Mouse (Mus musculus): ENCODE results near the gene Map4k3. TPM values are rescaled to one million over a fixed set of nuclear protein-coding genes. Genes with fewer than 3 reads are reported as not detected.

Gene Map4k3
- polyA plus RNA-seq, 1 experiment from 2014 or later = 36.4 TPM

DNA sequence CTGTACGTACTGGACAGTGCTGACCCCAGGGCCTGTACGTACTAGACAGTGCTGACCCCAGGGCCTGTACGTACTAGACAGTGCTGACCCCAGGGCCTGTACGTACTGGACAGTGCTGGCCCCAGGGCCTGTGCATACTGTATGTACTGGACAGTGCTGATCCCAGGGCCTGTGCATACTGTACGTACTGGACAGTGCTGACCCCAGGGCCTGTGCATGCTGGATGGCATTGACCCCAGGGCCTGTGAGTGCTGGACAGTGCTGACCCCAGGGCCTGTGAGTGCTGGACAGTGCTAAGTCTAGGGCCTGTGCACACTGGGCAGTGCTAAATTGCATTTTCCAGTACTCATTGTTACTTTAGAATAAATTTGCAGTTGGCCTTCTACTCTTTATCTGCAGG is 31.3 kb downstream of the Map4k3 start:
- peak; percentile 23; the same call in 1 of the 2 replicates for ATAC-seq (ENCODE audit: low FRiP score)
- no peak overlapping the region for H3K4me3 ChIP-seq
- H3K4me1 ChIP-seq = peaks cover 34% of the 10 kb centered on the region
- H3K36me3 ChIP-seq = no peaks in the 10 kb centered on the region
- H3K9me3 ChIP-seq (replicated peaks) = no peaks in the 10 kb centered on the region
- no peak overlapping the region for H3K4me2 ChIP-seq (replicated peaks)
- no peak overlapping the region for H3K9ac ChIP-seq
- whole genome bisulfite sequencing = 94% methylated on average over 5 of the region's 5 CpGs
- peak overlapping the region; percentile 17; the same call in 1 of the 2 replicates for H3K27ac ChIP-seq
- H3K27me3 ChIP-seq = no peaks in the 10 kb centered on the region

DNA sequence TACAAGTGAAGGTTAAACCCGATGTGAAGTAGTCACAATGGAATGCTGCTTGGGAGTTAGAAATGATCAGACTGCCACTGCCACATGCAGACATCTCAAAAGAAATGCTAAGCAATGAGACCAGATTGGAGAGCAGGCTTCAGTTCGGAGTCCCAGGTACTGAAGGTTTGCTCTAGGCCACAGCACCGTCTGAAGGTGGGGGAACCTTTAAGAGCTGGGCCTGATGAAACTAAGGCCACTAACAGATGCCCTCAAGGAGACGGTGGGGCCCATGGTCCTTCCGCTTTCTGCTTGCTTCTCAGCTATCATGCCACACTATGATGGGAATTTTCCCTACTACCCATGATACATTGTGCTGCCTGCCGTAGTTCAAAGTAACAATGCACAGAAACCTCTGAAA is 32.1 kb downstream of the Map4k3 start:
- no peak overlapping the region for H3K9ac ChIP-seq
- no peaks in the 10 kb centered on the region for H3K36me3 ChIP-seq
- no peak overlapping the region for H3K27ac ChIP-seq
- H3K4me1 ChIP-seq = peaks cover 30% of the 10 kb centered on the region
- H3K27me3 ChIP-seq = no peaks in the 10 kb centered on the region
- ATAC-seq (ENCODE audit: low FRiP score) = no peak
- H3K4me2 ChIP-seq (replicated peaks) = no peak overlapping the region
- WGBS = 95% methylated on average over 6 of the region's 6 CpGs
- no peaks in the 10 kb centered on the region for H3K9me3 ChIP-seq (replicated peaks)
- no peak overlapping the region for H3K4me3 ChIP-seq

DNA sequence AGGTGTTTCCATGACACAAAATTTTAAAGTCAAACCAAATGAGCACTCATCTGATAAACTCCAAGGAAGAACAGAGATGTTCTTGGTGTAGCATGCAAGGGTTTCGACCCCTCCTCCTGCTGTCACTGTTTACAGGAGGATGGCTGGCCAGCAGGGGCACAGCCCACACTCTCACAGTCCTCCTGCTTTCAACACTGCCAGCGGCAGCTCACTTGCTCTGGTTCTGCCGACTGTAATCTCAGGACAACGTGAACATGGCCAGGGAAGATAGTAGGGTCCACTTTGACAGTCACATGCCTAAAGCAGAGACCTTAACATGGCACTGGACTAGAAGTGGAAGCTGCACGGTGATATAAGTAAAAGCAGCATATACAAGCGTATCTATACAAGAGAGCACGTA is 34.6 kb downstream of the Map4k3 start:
- Histone ChIP-seq H3K4me3 (no peak overlapping the region), H3K27me3 (no peaks in the 10 kb centered on the region), H3K27ac (no peak overlapping the region), H3K4me1 (peaks cover 25% of the 10 kb centered on the region), H3K4me2 (replicated peaks) (no peak overlapping the region), H3K9ac (no peak overlapping the region), H3K9me3 (replicated peaks) (no peaks in the 10 kb centered on the region), H3K36me3 (no peaks in the 10 kb centered on the region)
- WGBS = 56% methylated on average over 7 of the region's 7 CpGs
- ATAC-seq (ENCODE audit: low FRiP score) = no peak

DNA sequence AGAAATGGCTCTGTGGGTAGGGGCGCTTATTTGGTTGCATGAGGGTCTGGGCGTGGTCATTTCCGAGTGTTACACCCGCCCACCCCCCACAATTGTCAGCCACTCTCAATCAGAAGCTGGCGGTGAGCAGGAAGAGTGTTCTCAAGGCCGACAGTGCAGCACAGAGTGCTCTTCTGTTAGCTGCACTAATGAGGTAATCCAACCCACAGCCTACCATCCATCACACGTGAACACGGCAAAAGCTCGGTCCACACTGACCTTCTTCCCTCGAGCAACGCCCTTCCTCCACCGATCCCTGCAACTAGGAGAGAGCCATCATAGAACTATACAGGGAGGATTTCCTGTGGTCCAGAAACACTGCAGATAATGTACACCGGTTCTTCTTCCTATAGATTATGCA is 36.1 kb downstream of the Map4k3 start:
- H3K4me3 ChIP-seq = no peak overlapping the region
- 83% methylated on average over 13 of the region's 13 CpGs for WGBS
- no peak for ATAC-seq (ENCODE audit: low FRiP score)

DNA sequence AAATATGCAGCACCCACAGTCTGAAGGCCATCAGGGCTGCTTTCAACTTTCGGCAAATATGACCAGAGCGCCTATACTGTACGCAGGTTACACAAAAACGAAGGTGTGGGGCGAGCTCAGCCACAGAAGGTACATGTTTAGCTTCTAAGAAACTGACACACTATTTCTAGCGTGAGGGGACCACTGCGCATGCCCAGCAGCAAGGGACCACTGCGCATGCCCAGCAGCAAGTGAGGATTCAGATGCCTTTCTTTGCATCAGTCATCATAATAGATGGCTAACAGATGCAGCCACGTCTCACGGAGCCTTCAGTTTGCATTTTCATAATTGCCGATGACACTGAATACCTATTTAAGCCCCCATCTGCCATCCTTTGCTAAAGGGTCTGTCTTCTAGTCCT is 39.6 kb downstream of the Map4k3 start:
- ATAC-seq (ENCODE audit: low FRiP score) = no peak
- 83% methylated on average over 11 of the region's 11 CpGs for WGBS
- no peaks in the 10 kb centered on the region for H3K9me3 ChIP-seq (replicated peaks)
- no peaks in the 10 kb centered on the region for H3K27me3 ChIP-seq
- H3K4me3 ChIP-seq = no peak overlapping the region
- peaks cover 13% of the 10 kb centered on the region for H3K4me1 ChIP-seq
- H3K36me3 ChIP-seq = no peaks in the 10 kb centered on the region
- no peak overlapping the region for H3K4me2 ChIP-seq (replicated peaks)
- no peak overlapping the region for H3K9ac ChIP-seq
- H3K27ac ChIP-seq = no peak overlapping the region

More for the DNA sequence above, 36.1 kb downstream of the Map4k3 start:
- H3K27me3 ChIP-seq = no peaks in the 10 kb centered on the region
- H3K9me3 ChIP-seq (replicated peaks) = no peaks in the 10 kb centered on the region
- H3K4me2 ChIP-seq (replicated peaks) = no peak overlapping the region
- no peak overlapping the region for H3K9ac ChIP-seq
- no peak overlapping the region for H3K27ac ChIP-seq
- H3K36me3 ChIP-seq = no peaks in the 10 kb centered on the region
- H3K4me1 ChIP-seq = peaks cover 13% of the 10 kb centered on the region

DNA sequence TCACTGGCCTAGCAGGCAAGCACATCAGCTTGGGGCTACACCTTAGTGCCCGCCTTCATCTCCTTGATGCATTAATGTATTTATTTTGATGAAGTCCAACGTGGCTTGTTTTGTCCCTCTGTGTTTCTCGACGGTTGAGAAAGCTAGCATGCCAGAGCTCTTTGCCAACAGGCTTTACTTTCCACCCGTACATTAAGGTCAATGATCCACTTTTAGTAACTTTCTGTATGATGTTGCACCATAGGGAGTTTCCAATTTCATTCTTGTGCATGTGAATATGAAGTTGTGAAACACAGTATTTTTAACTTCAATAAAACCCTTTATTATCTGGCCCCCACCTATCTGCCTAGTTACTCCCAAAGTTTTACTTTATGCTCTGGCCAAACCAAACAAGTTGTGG is 42.2 kb downstream of the Map4k3 start:
- no peak overlapping the region for H3K4me2 ChIP-seq (replicated peaks)
- H3K4me3 ChIP-seq = no peak overlapping the region
- no peaks in the 10 kb centered on the region for H3K9me3 ChIP-seq (replicated peaks)
- peaks cover 5% of the 10 kb centered on the region for H3K4me1 ChIP-seq
- H3K27ac ChIP-seq = no peak overlapping the region
- ATAC-seq (ENCODE audit: low FRiP score) = no peak
- no peaks in the 10 kb centered on the region for H3K36me3 ChIP-seq
- no peak overlapping the region for H3K9ac ChIP-seq
- 85% methylated on average over 5 of the region's 5 CpGs for WGBS
- no peaks in the 10 kb centered on the region for H3K27me3 ChIP-seq

DNA sequence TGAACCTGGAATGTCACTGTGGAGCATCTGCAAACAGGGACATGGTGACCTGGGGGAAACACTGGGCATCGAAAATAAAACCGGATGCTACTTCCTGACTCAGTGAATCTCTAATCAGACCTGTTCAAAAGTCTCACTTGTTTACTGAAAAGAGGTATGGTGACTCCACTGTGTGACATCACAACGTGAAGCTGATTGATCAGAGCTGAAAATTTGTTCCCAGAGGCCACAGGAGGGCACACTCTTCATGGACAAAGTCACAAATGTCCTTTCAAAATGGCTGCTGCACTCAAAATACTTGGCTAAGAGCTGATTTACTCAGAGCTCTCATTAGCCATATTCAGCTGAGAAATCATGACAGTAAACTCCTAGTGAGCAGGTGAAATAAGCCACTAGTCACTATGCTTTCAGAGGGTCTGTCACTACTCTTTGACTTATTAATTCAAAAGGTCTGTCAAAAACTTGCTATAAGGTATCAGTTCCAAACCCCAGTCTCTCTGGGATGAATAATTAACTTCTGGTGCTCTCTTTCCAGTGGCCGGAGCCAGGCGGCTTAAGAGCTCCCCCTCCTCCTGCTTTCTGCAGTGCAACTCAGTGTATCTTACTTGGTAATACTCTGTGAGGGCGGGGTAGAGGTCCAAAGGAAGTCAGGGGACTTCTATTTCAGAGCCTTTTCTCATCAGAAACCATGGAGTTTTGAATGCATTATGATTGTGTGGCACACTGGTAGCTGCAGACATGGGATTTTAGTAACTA is 44.3 kb downstream of the Map4k3 start:
- H3K27ac ChIP-seq = peak overlapping the region; percentile 23
- no peaks in the 10 kb centered on the region for H3K27me3 ChIP-seq
- WGBS = 52% methylated on average over 6 of the region's 6 CpGs
- H3K9ac ChIP-seq = no peak overlapping the region
- ATAC-seq (ENCODE audit: low FRiP score) = no peak
- no peak overlapping the region for H3K4me3 ChIP-seq
- peaks cover 5% of the 10 kb centered on the region for H3K4me1 ChIP-seq
- H3K36me3 ChIP-seq = no peaks in the 10 kb centered on the region
- H3K9me3 ChIP-seq (replicated peaks) = no peaks in the 10 kb centered on the region
- H3K4me2 ChIP-seq (replicated peaks) = no peak overlapping the region

DNA sequence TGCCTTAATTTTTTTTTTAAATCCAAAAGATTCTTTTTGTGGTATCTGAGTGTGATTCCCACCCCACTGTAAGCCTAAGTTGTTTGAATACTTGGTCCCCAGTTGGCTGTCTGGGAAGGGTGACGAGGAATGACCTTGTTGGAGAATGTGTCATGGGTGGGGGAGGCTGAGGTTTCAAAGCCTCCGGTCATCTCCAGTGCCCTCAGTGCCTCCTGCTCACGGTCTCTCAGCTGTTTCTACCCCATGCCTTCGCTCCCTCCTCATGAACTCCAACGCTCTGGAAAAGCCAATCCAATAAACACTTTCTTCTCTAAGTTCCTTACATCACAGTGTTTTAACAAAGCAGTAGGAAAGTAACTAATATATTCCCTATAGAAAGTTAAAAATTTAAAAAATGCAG is 45.2 kb downstream of the Map4k3 start:
- no peaks in the 10 kb centered on the region for H3K27me3 ChIP-seq
- peaks cover 5% of the 10 kb centered on the region; the same call in 1 of the 2 replicates for H3K4me1 ChIP-seq
- 72% methylated on average over 5 of the region's 5 CpGs for WGBS
- H3K4me3 ChIP-seq = no peak overlapping the region
- no peak overlapping the region for H3K9ac ChIP-seq
- no peak for ATAC-seq (ENCODE audit: low FRiP score)
- no peak overlapping the region for H3K27ac ChIP-seq
- H3K9me3 ChIP-seq (replicated peaks) = no peaks in the 10 kb centered on the region
- no peaks in the 10 kb centered on the region for H3K36me3 ChIP-seq
- no peak overlapping the region for H3K4me2 ChIP-seq (replicated peaks)

DNA sequence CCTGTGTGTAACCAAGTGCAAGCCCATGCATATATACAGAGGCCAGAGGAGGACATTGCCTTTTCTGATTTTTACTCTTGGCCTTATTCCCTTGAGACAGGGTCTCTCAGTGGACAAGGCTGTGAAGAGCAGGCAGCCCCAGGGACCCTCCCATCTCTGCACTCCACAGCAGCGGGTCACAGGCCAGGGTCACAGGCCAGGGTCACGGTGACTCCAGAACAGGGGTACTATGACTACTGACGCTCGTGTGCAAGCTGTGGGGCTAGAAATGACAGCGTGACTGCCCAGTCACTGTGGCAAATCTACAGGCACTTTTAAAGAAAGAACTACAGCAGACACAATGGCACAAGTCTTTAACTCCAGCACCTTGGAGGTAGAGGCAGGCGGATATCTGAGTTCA is 50.1 kb downstream of the Map4k3 start:
- Histone ChIP-seq H3K4me3 (no peak overlapping the region), H3K4me2 (replicated peaks) (no peak overlapping the region), H3K9ac (no peak overlapping the region), H3K27ac (no peak overlapping the region), H3K27me3 (no peaks in the 10 kb centered on the region), H3K9me3 (replicated peaks) (no peaks in the 10 kb centered on the region), H3K4me1 (no peaks in the 10 kb centered on the region), H3K36me3 (no peaks in the 10 kb centered on the region)
- ATAC-seq (ENCODE audit: low FRiP score) = no peak
- WGBS = 59% methylated on average over 6 of the region's 6 CpGs

DNA sequence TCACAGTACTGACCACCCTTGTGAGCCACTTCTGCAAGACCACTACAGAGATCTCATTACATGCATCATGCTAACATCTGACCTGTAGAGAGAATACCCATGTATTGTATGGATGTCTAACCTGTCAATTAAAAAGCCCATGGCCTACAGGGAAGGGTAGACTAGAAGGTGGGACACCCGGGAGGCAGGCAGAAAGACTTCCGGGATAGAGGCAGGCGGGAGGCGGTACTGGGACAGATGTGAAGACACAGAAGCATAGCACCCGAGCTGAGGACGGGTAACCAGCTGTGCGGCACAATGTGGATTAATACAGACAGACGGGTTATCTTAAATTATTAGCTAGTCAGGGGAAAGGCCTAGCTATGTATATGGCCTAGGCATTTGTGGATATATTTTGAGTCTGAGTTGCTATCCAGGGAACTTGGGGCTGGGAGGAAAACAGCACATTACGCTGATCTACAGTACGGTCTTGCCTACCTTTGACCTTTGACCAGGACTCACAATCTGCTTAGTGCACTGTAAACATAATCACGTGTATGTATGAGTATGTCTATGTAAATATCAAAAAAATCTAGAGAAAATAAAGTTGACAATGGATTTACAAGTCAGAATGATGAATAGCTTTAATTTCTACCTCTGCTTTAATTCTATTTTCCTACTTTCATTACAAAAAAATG is 51.3 kb downstream of the Map4k3 start:
- Histone ChIP-seq H3K9me3 (replicated peaks) (no peaks in the 10 kb centered on the region), H3K4me1 (no peaks in the 10 kb centered on the region), H3K27me3 (no peaks in the 10 kb centered on the region), H3K27ac (no peak overlapping the region), H3K9ac (peak overlapping the region; percentile 4; the same call in 1 of the 2 replicates), H3K36me3 (no peaks in the 10 kb centered on the region), H3K4me3 (no peak overlapping the region), H3K4me2 (replicated peaks) (no peak overlapping the region)
- no peak for ATAC-seq (ENCODE audit: low FRiP score)
- 80% methylated on average over 11 of the region's 11 CpGs for WGBS

DNA sequence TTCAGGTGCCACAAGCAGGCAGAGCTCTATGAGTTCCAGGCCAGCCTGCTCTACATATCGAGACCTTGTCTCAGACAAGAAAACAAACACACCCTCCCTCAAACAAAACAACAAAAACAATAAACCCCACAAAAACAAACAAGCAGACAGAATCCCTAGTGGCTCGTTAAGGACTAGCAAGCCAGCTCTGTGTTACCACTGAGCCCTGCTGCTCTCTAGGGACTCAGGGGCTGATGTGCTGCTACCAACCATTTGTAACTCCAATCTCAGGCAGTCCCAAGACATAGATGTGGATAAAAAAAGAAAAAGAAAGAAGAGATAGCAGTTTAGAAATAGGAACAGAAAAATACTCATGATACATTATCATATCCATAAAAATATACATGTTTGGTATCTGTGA is 52.1 kb downstream of the Map4k3 start:
- Histone ChIP-seq H3K27me3 (no peaks in the 10 kb centered on the region), H3K4me2 (replicated peaks) (no peak overlapping the region), H3K36me3 (no peaks in the 10 kb centered on the region), H3K4me3 (no peak overlapping the region), H3K9ac (no peak overlapping the region), H3K4me1 (no peaks in the 10 kb centered on the region), H3K9me3 (replicated peaks) (no peaks in the 10 kb centered on the region), H3K27ac (no peak overlapping the region)
- ATAC-seq (ENCODE audit: low FRiP score) = no peak
- WGBS = 65% methylated on average over 2 of the region's 2 CpGs

DNA sequence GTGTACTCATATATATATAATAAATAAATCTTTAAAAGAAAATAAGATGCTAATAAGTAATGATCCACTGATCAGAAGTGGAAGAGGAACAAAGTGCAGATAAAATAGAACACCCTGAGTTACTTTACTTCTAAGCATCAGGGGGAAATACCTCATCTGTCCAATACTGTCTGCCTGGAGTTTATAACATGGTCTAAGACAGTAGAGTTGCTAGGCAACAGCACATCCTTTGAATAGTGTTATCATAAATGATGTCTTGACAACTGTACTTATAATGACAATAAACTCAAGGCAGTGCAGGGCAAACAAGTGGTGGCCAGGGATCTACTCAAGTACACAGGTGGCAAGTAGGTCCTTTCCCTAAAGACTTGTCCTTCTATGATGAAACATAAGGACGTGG is 57.9 kb downstream of the Map4k3 start:
- ATAC-seq (ENCODE audit: low FRiP score) = no peak
- Histone ChIP-seq H3K27me3 (no peaks in the 10 kb centered on the region), H3K27ac (no peak overlapping the region), H3K4me2 (replicated peaks) (no peak overlapping the region), H3K4me1 (no peaks in the 10 kb centered on the region), H3K4me3 (no peak overlapping the region), H3K36me3 (no peaks in the 10 kb centered on the region), H3K9ac (no peak overlapping the region), H3K9me3 (replicated peaks) (no peaks in the 10 kb centered on the region)
- 83% methylated on average over 1 of the region's 1 CpGs for WGBS

DNA sequence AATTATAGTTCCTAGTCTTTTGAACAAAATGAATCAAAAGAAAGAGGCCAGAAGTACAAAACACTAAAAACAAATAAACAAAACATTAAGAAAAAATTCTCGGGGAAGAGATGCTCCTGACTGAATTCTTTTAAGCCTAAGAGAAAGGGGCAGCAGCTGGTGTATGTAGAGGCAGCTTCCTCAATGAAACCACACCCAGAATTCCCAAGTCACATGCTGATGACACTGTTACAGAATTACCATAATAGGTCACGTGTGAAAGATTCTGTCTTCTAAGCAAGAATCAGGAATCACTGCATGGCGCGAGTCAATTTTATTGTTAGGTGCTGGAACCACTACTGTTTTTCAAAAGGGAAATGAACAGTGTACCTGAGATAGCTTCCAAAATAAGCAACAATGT is 64.7 kb downstream of the Map4k3 start:
- Histone ChIP-seq H3K4me2 (replicated peaks) (no peak overlapping the region), H3K27me3 (no peaks in the 10 kb centered on the region), H3K9ac (no peak overlapping the region), H3K4me1 (peaks cover 12% of the 10 kb centered on the region; the same call in 1 of the 2 replicates), H3K36me3 (no peaks in the 10 kb centered on the region), H3K4me3 (no peak overlapping the region), H3K27ac (no peak overlapping the region), H3K9me3 (replicated peaks) (no peaks in the 10 kb centered on the region)
- ATAC-seq (ENCODE audit: low FRiP score) = no peak
- 78% methylated on average over 4 of the region's 4 CpGs for WGBS

All from hindbrain, embryonic 12.5 days (tissue).